Mouse (Mus musculus) stomach, postnatal 0 days (tissue): ENCODE measurements at regions not wholly inside any gene's neighbourhood (a gene's known extent, or its start where the extent isn't known, plus 50 kb on each side); places are given as distances from the start of the nearest gene placed in this dataset.

Experiments used
- CTCF ChIP-seq: IDR thresholded peaks from 2 replicates; pipeline ENCODE4 v1.5.1; 2016; ENCODE audit warnings: antibody characterized with exemption, low read depth, mild to moderate bottlenecking, moderate library complexity
- EP300 ChIP-seq: optimal IDR thresholded peaks from 2 replicates; pipeline ENCODE3; 2016; ENCODE audit warnings: antibody characterized with exemption

DNA sequence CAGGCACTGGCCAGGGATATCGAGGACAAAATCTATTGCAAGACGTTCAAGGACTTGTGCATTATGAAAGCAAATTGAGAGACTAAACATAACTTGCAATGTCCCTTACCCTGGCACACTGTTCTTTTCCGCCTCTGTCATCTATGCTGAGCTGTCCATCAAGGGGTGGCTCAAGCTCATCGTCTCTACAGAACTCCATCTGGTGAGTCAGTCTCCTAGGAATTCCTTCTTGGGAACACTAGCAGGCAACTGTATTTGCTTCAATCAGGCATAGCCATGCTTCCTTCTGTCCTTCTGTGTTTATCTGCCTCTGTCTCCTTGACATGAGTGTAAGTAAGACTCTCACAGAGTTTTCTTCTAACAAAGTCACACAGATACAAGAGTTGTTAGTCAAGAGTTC, 154.0 kb upstream of the Gpc6 start:
- TF ChIP-seq CTCF, result no peak
- no peak for TF ChIP-seq EP300
